Mouse (Mus musculus) hindbrain, postnatal 0 days (tissue): ENCODE measurements around the gene Ccdc24. TPM values are rescaled to one million over a fixed set of nuclear protein-coding genes. Genes with fewer than 3 reads are reported as not detected.

Experiments
- ATAC-seq: fragments of 200-750 bp; cut with Nextera tagmentation; 2 replicates; pipeline ENCODE4 v1.8.0; 2017; ENCODE audit warnings: mild to moderate bottlenecking, moderate TSS enrichment, moderate library complexity
- DNase-seq: peaks from one replicate; pipeline ENCODE4 v3.0.0-alpha.2; 2015; ENCODE audit warnings: low spot score
- H3K27ac ChIP-seq: fragments of 300-500 bp; sonication (generic); 2 replicates; pipeline ENCODE4 v1.5.1; 2014; ENCODE audit warnings: mild to moderate bottlenecking
- H3K27me3 ChIP-seq: fragments of 300-500 bp; sonication (generic); 2 replicates; pipeline ENCODE4 v1.6.1; 2014; ENCODE audit warnings: low read length, mixed read lengths; ENCODE audit not compliant: insufficient read depth
- H3K36me3 ChIP-seq: fragments of 300-500 bp; sonication (generic); 2 replicates; pipeline ENCODE4 v1.6.1; 2014; ENCODE audit warnings: low read length, mixed read lengths; ENCODE audit not compliant: insufficient read depth
- H3K4me1 ChIP-seq: fragments of 300-500 bp; sonication (generic); 2 replicates; pipeline ENCODE4 v1.6.1; 2014; ENCODE audit warnings: antibody characterized with exemption, low read length, mixed read lengths; ENCODE audit not compliant: insufficient read depth
- H3K4me2 ChIP-seq: fragments of 300-500 bp; sonication (generic); 2 replicates; pipeline ENCODE4 v1.6.1; 2014; ENCODE audit warnings: low read depth, mild to moderate bottlenecking, low read length, moderate library complexity, mixed read lengths
- H3K4me3 ChIP-seq: fragments of 300-500 bp; sonication (generic); 2 replicates; pipeline ENCODE4 v1.5.1; 2014; ENCODE audit warnings: low read length
- H3K9ac ChIP-seq: fragments of 300-500 bp; sonication (generic); replicated peaks from 2 replicates; pipeline ENCODE4 v1.6.1; 2014; ENCODE audit warnings: mild to moderate bottlenecking, low read length, moderate library complexity, mixed read lengths
- H3K9me3 ChIP-seq: fragments of 300-500 bp; sonication (generic); 2 replicates; pipeline ENCODE4 v1.6.1; 2016; ENCODE audit warnings: low read length, mixed read lengths
- CTCF ChIP-seq: IDR thresholded peaks from 2 replicates; pipeline ENCODE4 v1.5.1; 2016; ENCODE audit warnings: antibody characterized with exemption, control low read depth, low read depth
- WGBS: fragments of 180-500 bp; shearing (Covaris S2); extraction: QIAGEN DNeasy Blood & Tissue Kit; methylation state at CpG from one replicate; pipeline ENCODE4 v1.1.7; 2014; 5-methylcytosine and 5-hydroxymethylcytosine counted together
- polyA plus RNA-seq: library from polyadenylated mRNA; unstranded; fragments of >200 nt; fragmentation: Nextera tagmentation; extraction: Ambion mirVana; gene quantifications from 2 replicates; pipeline ENCODE4 v1.2.1, GENCODE M21; 2015
- total RNA-seq: library from RNA; depleted of rRNA; stranded (reverse); fragments of >200 nt; gene quantifications from 2 replicates; pipeline ENCODE4 v1.2.3, GENCODE M21; 2014

The Ccdc24 gene
- total and polyA plus RNA-seq, 2 experiments from 2014 or later, result 1.7 to 2.0 TPM

GRCm38 (mm10) chr4:117894601-117895000, 22.2 kb upstream of the Ccdc24 start:
- ATAC-seq (no peak), DNase-seq (no peak)
- WGBS, result 90% methylated on average over 8 of the region's 8 CpGs
- no peak for TF ChIP-seq CTCF
- Histone ChIP-seq H3K27me3 (no peaks in the 10 kb centered on the region), H3K9me3 (no peaks in the 10 kb centered on the region), H3K4me2 (no peak overlapping the region), H3K4me3 (no peak overlapping the region), H3K9ac (no peak overlapping the region), H3K36me3 (peaks cover 45% of the 10 kb centered on the region), H3K27ac (no peak overlapping the region), H3K4me1 (0 out of 2 replicates have a peak, but pooled peaks cover 5% of the 10 kb centered on the region)

- Histone ChIP-seq H3K27me3 (no peaks in the 10 kb centered on the region), H3K27ac (no peak overlapping the region), H3K36me3 (peaks cover 43% of the 10 kb centered on the region), H3K4me1 (0 out of 2 replicates have a peak, but pooled peaks cover 5% of the 10 kb centered on the region), H3K9me3 (no peaks in the 10 kb centered on the region), H3K4me3 (no peak overlapping the region), H3K9ac (no peak overlapping the region), H3K4me2 (no peak overlapping the region)
- TF ChIP-seq CTCF, result no peak
- DNase-seq (no peak), ATAC-seq (no peak)
- 32% methylated on average over 9 of the region's 9 CpGs for WGBS
Measured at GRCm38 (mm10) chr4:117893376-117893775, 21.0 kb upstream of the Ccdc24 start.

- no peaks in the 10 kb centered on the region for H3K9me3 ChIP-seq
- 0 out of 2 replicates have a peak, but pooled peaks cover 5% of the 10 kb centered on the region for H3K4me1 ChIP-seq
- no peak within 1 kb of the TSS for H3K27ac ChIP-seq
- peak within 1 kb of the TSS; percentile 68 for H3K4me3 ChIP-seq
- DNase-seq (peak; percentile 95), ATAC-seq (peak; percentile 90)
- no peak for TF ChIP-seq CTCF
- 1% methylated on average over 21 of the region's 21 CpGs for WGBS
- peak within 1 kb of the TSS; percentile 97 for H3K4me2 ChIP-seq
- peaks cover 30% of the 10 kb centered on the region for H3K36me3 ChIP-seq
- H3K27me3 ChIP-seq, result no peaks in the 10 kb centered on the region
- peak within 1 kb of the TSS; percentile 57 for H3K9ac ChIP-seq
Measured at GRCm38 (mm10) chr4:117891738-117892161, 19.4 kb upstream of the Ccdc24 start, which contains the start of gene Dph2. Dph2 (minus strand) TSS chr4:117892032.

GRCm38 (mm10) chr4:117890750-117891149, 18.4 kb upstream of the Ccdc24 start:
- Histone ChIP-seq H3K9me3 (no peaks in the 10 kb centered on the region), H3K27me3 (no peaks in the 10 kb centered on the region), H3K4me2 (peak overlapping the region; percentile 97), H3K4me3 (no peak overlapping the region), H3K9ac (0 out of 2 replicates have a peak overlapping the region, but pooled peaks have one; percentile 57), H3K27ac (no peak overlapping the region), H3K36me3 (peaks cover 30% of the 10 kb centered on the region), H3K4me1 (peaks cover 11% of the 10 kb centered on the region; the same call in 1 of the 2 replicates)
- no peak for DNase-seq
- TF ChIP-seq CTCF, result no peak
- 62% methylated on average over 8 of the region's 8 CpGs for WGBS
- ATAC-seq, result no peak

GRCm38 (mm10) chr4:117890031-117890430, 17.7 kb upstream of the Ccdc24 start:
- Histone ChIP-seq H3K9me3 (no peaks in the 10 kb centered on the region), H3K36me3 (peaks cover 29% of the 10 kb centered on the region), H3K9ac (no peak overlapping the region), H3K27ac (no peak overlapping the region), H3K4me2 (no peak overlapping the region), H3K27me3 (no peaks in the 10 kb centered on the region), H3K4me3 (no peak overlapping the region), H3K4me1 (peaks cover 11% of the 10 kb centered on the region; the same call in 1 of the 2 replicates)
- no peak for TF ChIP-seq CTCF
- ATAC-seq (no peak), DNase-seq (no peak)
- 90% methylated on average over 14 of the region's 14 CpGs for WGBS

- no peak overlapping the region for H3K4me3 ChIP-seq
- no peak for ATAC-seq
- H3K36me3 ChIP-seq, result peaks cover 28% of the 10 kb centered on the region
Measured at GRCm38 (mm10) chr4:117889471-117889870, 17.1 kb upstream of the Ccdc24 start.

GRCm38 (mm10) chr4:117887920-117888319, 15.6 kb upstream of the Ccdc24 start:
- Histone ChIP-seq H3K9ac (peak overlapping the region; percentile 95; the same call in 1 of the 2 replicates), H3K4me2 (peak overlapping the region; percentile 73), H3K4me3 (peak overlapping the region; percentile 91; the same call in 1 of the 2 replicates), H3K27me3 (no peaks in the 10 kb centered on the region), H3K9me3 (no peaks in the 10 kb centered on the region), H3K27ac (peak overlapping the region; percentile 20; the same call in 1 of the 2 replicates), H3K36me3 (peaks cover 27% of the 10 kb centered on the region), H3K4me1 (peaks cover 17% of the 10 kb centered on the region; the same call in 1 of the 2 replicates)
- 72% methylated on average over 2 of the region's 2 CpGs for WGBS
- no peak for TF ChIP-seq CTCF
- no peak for DNase-seq
- ATAC-seq, result no peak

More at GRCm38 (mm10) chr4:117889471-117889870, 17.1 kb upstream of the Ccdc24 start:
- H3K4me2 ChIP-seq, result no peak overlapping the region
- no peak for TF ChIP-seq CTCF
- no peaks in the 10 kb centered on the region for H3K9me3 ChIP-seq
- no peak for DNase-seq
- no peak overlapping the region for H3K27ac ChIP-seq
- H3K9ac ChIP-seq, result no peak overlapping the region
- H3K4me1 ChIP-seq, result peaks cover 11% of the 10 kb centered on the region; the same call in 1 of the 2 replicates
- WGBS, result 92% methylated on average over 15 of the region's 15 CpGs
- no peaks in the 10 kb centered on the region for H3K27me3 ChIP-seq
